Mouse (Mus musculus) embryo, embryonic 11.5 days (tissue): ENCODE results near the gene Gstm4.
"Not testable (repeated sequence)": the region's sequence is repeated elsewhere in the genome, so short reads cannot be mapped to it uniquely, and the experiment has no call there.

Source experiments
- DNase-seq: peaks from one replicate; pipeline ENCODE4 v3.0.0-alpha.2; 2012; ENCODE audit warnings: low read depth, low spot score

Gstm4 gene

GRCm38 (mm10) chr3:108018190-108018820, 26.4 kb downstream of the Gstm4 start:
- no peak for DNase-seq

- peak; percentile 93 for DNase-seq
These were observed 27.1 kb downstream of the Gstm4 start, which contains the start of gene Gstm1 for GRCm38 (mm10) chr3:108017473-108018189. Gstm1 (minus strand) TSS chr3:108017973.

GRCm38 (mm10) chr3:108016468-108016867, 28.2 kb downstream of the Gstm4 start:
- not testable (repeated sequence) for DNase-seq

GRCm38 (mm10) chr3:108014974-108015346, 29.7 kb downstream of the Gstm4 start:
- no peak for DNase-seq

- DNase-seq: no peak
These were observed 30.4 kb downstream of the Gstm4 start for GRCm38 (mm10) chr3:108014098-108014973.

GRCm38 (mm10) chr3:108013331-108013871, 31.3 kb downstream of the Gstm4 start:
- no peak for DNase-seq

GRCm38 (mm10) chr3:108011558-108011957, 33.1 kb downstream of the Gstm4 start:
- DNase-seq: no peak

- DNase-seq: no peak
These were observed 34.4 kb downstream of the Gstm4 start for GRCm38 (mm10) chr3:108010286-108010685.

- no peak for DNase-seq
These were observed 42.7 kb downstream of the Gstm4 start for GRCm38 (mm10) chr3:108002021-108002420.

- DNase-seq: no peak
These were observed 45.2 kb downstream of the Gstm4 start for GRCm38 (mm10) chr3:107999491-107999890.

- no peak for DNase-seq
These were observed 46.1 kb downstream of the Gstm4 start for GRCm38 (mm10) chr3:107998591-107998990.

GRCm38 (mm10) chr3:107996576-107996975, 48.1 kb downstream of the Gstm4 start:
- no peak for DNase-seq

- DNase-seq: not testable (repeated sequence)
These were observed 48.7 kb downstream of the Gstm4 start for GRCm38 (mm10) chr3:107995974-107996373.
